Mouse (Mus musculus): ENCODE measurements around the gene Kcnq1. TPM values are rescaled to one million over a fixed set of nuclear protein-coding genes. Genes with fewer than 3 reads are reported as not detected.

Gene Kcnq1
- total and polyA plus RNA-seq, 3 experiments = 0.63 to 0.96 TPM; not detected in 1

GRCm38 (mm10) chr7:143210796-143211195 is 104.6 kb downstream of the Kcnq1 start:
- no peaks in the 10 kb centered on the region for H3K4me1 ChIP-seq (ENCODE audit: control insufficient read depth in 1 of 2, insufficient read depth in 2 of 2, low read length in 2 of 2)
- no peak overlapping the region for H3K9ac ChIP-seq (ENCODE audit: control insufficient read depth, low read depth, low read length, poor library complexity, severe bottlenecking)
- H3K27me3 ChIP-seq (ENCODE audit: control insufficient read depth in 1 of 2, insufficient read depth in 2 of 2, low read length in 2 of 2) = no peaks in the 10 kb centered on the region
- H3K36me3 ChIP-seq (ENCODE audit: control insufficient read depth in 1 of 2, insufficient read depth in 2 of 2, low read length in 2 of 2) = no peaks in the 10 kb centered on the region
- H3K9me3 ChIP-seq (replicated peaks; ENCODE audit: insufficient read depth, low read length) = no peaks in the 10 kb centered on the region
- no peaks in the 10 kb centered on the region for H3K79me2 ChIP-seq (ENCODE audit: control insufficient read depth, insufficient read depth, low read length, poor library complexity)
- DNase-seq (ENCODE audit: low read depth, low spot score) = no peak
- TF ChIP-seq USF1 (IDR thresholded peaks at IDR 0.05; ENCODE audit: low read depth, low read length) = no peak
- TF ChIP-seq RAD21 (IDR thresholded peaks at IDR 0.05; ENCODE audit: low read depth, low read length) = no peak
- no peak for TF ChIP-seq KAT2A (conservative IDR thresholded peaks at IDR 0.05; ENCODE audit: low read depth, low read length)
- TF ChIP-seq EP300 (IDR thresholded peaks at IDR 0.05; ENCODE audit: low read depth in 1 of 2, low read length in 2 of 2) = no peak
- no peak for TF ChIP-seq MEF2A (IDR thresholded peaks at IDR 0.05; ENCODE audit: extremely low read depth, insufficient replicate concordance, low read depth, low read length, poor library complexity, severe bottlenecking)
- TF ChIP-seq POLR2AphosphoS2 (IDR thresholded peaks at IDR 0.05; ENCODE audit: low read length) = no peak
- no peak for TF ChIP-seq TAL1 (IDR thresholded peaks at IDR 0.05; ENCODE audit: low read length)
- no peak for TF ChIP-seq MYC (IDR thresholded peaks at IDR 0.05; ENCODE audit: low read depth, low read length)
- TF ChIP-seq CTCF (IDR thresholded peaks at IDR 0.05 in 2 of 3, conservative IDR thresholded peaks at IDR 0.05 in 1 of 3; ENCODE audit: control insufficient read depth in 1 of 3, insufficient read depth in 1 of 3, low read depth in 2 of 3, low read length in 3 of 3, poor library complexity in 1 of 3, severe bottlenecking in 1 of 3) = no peak
- TF ChIP-seq TCF12 (IDR thresholded peaks at IDR 0.05; ENCODE audit: low read depth, low read length) = no peak
- no peak for TF ChIP-seq MAFK (IDR thresholded peaks at IDR 0.05; ENCODE audit: borderline replicate concordance, low read depth, low read length)
- no peak for TF ChIP-seq UBTF (IDR thresholded peaks at IDR 0.05; ENCODE audit: borderline replicate concordance, insufficient read depth, low read depth, low read length)
- TF ChIP-seq E2F4 (IDR thresholded peaks at IDR 0.05; ENCODE audit: borderline replicate concordance, low read depth, low read length) = no peak
- TF ChIP-seq MYB (IDR thresholded peaks at IDR 0.05; ENCODE audit: low read depth, low read length) = no peak
- TF ChIP-seq SMC3 (IDR thresholded peaks at IDR 0.05; ENCODE audit: low read depth, low read length) = no peak
- no peak for TF ChIP-seq POLR2AphosphoS5 (IDR thresholded peaks at IDR 0.05; ENCODE audit: borderline replicate concordance, low read depth, low read length)
- TF ChIP-seq GABPA (IDR thresholded peaks at IDR 0.05; ENCODE audit: low read depth, low read length) = no peak
- no peak for TF ChIP-seq ZKSCAN1 (IDR thresholded peaks at IDR 0.05; ENCODE audit: low read depth, low read length)
- TF ChIP-seq GATA1 (IDR thresholded peaks at IDR 0.05; ENCODE audit: low read depth, low read length) = no peak
- no peak for TF ChIP-seq SIN3A (IDR thresholded peaks at IDR 0.05; ENCODE audit: low read length)
- no peak overlapping the region for H3K27ac ChIP-seq (ENCODE audit: control insufficient read depth, low read depth, low read length)
- H3K4me3 ChIP-seq (ENCODE audit: control insufficient read depth in 1 of 2, insufficient read depth in 1 of 2, low read depth in 2 of 2, low read length in 2 of 2) = no peak overlapping the region

- no peak for DNase-seq (ENCODE audit: low read depth, low spot score)
- H3K36me3 ChIP-seq (ENCODE audit: control insufficient read depth in 1 of 2, insufficient read depth in 2 of 2, low read length in 2 of 2) = peaks cover 0 to 6% of the 10 kb centered on the region in 2 experiments; a peak in 2 of 4 replicates
- H3K27me3 ChIP-seq (ENCODE audit: control insufficient read depth in 1 of 2, insufficient read depth in 2 of 2, low read length in 2 of 2) = no peaks in the 10 kb centered on the region; a peak in 1 of 4 replicates
These were observed 145.0 kb downstream of the Kcnq1 start for GRCm38 (mm10) chr7:143251206-143251605.

More at GRCm38 (mm10) chr7:143251206-143251605, 145.0 kb downstream of the Kcnq1 start:
- H3K4me1 ChIP-seq (ENCODE audit: control insufficient read depth in 1 of 2, insufficient read depth in 2 of 2, low read length in 2 of 2) = no peaks in the 10 kb centered on the region
- no peaks in the 10 kb centered on the region; the same call in 1 of the 2 replicates for H3K9me3 ChIP-seq (replicated peaks; ENCODE audit: insufficient read depth, low read length)
- peaks cover 14% of the 10 kb centered on the region for H3K79me2 ChIP-seq (ENCODE audit: control insufficient read depth, insufficient read depth, low read length, poor library complexity)
- H3K27ac ChIP-seq (ENCODE audit: control insufficient read depth, low read depth, low read length) = no peak overlapping the region
- no peak overlapping the region for H3K9ac ChIP-seq (ENCODE audit: control insufficient read depth, low read depth, low read length, poor library complexity, severe bottlenecking)
- no peak overlapping the region for H3K4me3 ChIP-seq (ENCODE audit: control insufficient read depth in 1 of 2, insufficient read depth in 1 of 2, low read depth in 2 of 2, low read length in 2 of 2)
- TF ChIP-seq TAL1 (IDR thresholded peaks at IDR 0.05; ENCODE audit: low read length) (no peak), POLR2A (IDR thresholded peaks at IDR 0.05; ENCODE audit: control insufficient read depth in 1 of 2, insufficient read depth in 1 of 2, low read depth in 1 of 2, low read length in 2 of 2, poor library complexity in 1 of 2) (no peak), HCFC1 (IDR thresholded peaks at IDR 0.05; ENCODE audit: low read depth, low read length) (no peak), POLR2AphosphoS5 (IDR thresholded peaks at IDR 0.05; ENCODE audit: borderline replicate concordance, low read depth, low read length) (no peak), POLR2AphosphoS2 (IDR thresholded peaks at IDR 0.05; ENCODE audit: low read length) (no peak), RCOR1 (IDR thresholded peaks at IDR 0.05; ENCODE audit: low read depth, low read length) (no peak), KAT2A (conservative IDR thresholded peaks at IDR 0.05; ENCODE audit: low read depth, low read length) (no peak), GATA1 (IDR thresholded peaks at IDR 0.05; ENCODE audit: low read depth, low read length) (no peak), GABPA (IDR thresholded peaks at IDR 0.05; ENCODE audit: low read depth, low read length) (no peak), RAD21 (IDR thresholded peaks at IDR 0.05; ENCODE audit: low read depth, low read length) (no peak), USF1 (IDR thresholded peaks at IDR 0.05; ENCODE audit: low read depth, low read length) (no peak), ZC3H11A (IDR thresholded peaks at IDR 0.05; ENCODE audit: low read depth, low read length) (no peak), USF2 (IDR thresholded peaks at IDR 0.05; ENCODE audit: borderline replicate concordance in 1 of 2, insufficient read depth in 1 of 2, low read depth in 1 of 2, low read length in 2 of 2) (no peak), MAZ (IDR thresholded peaks at IDR 0.05; ENCODE audit: low read depth, low read length) (no peak), TBP (IDR thresholded peaks at IDR 0.05; ENCODE audit: low read depth, low read length) (no peak)

Measured in MEL (cell line).